Mouse (Mus musculus) spleen, adult 10 weeks (tissue): ENCODE data around the gene Nhp2. TPM values are rescaled to one million over a fixed set of nuclear protein-coding genes. Genes with fewer than 3 reads are reported as not detected.

ENCODE experiments used
- polyA plus RNA-seq: library from polyadenylated mRNA; stranded (reverse); fragments of 350-450 nt; fragmentation: Illumina TruSeq; extraction: RNeasy Lipid Tissue Mini Kit (QIAGEN cat#74804); gene quantifications from one replicate; pipeline ENCODE4 v1.2.3, GENCODE M21; 2015; ENCODE audit warnings: low replicate concordance; ENCODE audit not compliant: insufficient read depth

Nhp2 gene
- polyA plus RNA-seq = 26.0 TPM

DNA sequence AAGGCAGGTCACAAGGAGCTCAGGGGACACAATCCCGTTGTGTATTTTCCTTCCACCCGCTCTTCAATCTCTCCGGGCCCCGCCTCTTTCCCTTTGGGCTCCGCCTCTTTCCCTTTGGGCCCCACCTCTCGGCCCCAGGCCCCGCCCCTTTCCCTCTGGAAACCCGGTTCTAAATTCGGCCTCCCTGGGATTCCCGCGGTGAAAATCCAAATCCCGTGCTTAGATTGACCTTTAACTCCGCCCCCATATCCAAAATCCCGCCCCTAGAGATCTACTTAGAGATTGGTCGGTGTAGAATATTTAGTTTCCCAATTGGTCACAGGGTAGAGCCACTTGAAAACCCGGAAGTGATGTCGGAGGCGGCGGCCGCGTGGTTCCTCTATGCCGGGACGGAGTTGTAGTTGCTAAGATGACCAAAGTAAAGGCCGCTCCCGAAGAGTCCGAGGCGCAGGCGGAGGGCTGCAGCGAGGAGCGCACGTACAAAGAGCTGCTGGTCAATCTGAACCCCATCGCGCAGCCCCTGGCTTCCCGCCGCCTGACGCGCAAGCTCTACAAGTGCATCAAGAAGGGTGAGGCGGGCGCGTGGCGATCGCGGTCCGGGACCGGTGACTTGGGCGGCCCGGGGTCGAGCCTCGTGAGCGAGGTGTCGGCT is at the start of gene Nhp2:
Nhp2 (plus strand) TSS at position 327 of the 652 bp plus-strand sequence.

DNA sequence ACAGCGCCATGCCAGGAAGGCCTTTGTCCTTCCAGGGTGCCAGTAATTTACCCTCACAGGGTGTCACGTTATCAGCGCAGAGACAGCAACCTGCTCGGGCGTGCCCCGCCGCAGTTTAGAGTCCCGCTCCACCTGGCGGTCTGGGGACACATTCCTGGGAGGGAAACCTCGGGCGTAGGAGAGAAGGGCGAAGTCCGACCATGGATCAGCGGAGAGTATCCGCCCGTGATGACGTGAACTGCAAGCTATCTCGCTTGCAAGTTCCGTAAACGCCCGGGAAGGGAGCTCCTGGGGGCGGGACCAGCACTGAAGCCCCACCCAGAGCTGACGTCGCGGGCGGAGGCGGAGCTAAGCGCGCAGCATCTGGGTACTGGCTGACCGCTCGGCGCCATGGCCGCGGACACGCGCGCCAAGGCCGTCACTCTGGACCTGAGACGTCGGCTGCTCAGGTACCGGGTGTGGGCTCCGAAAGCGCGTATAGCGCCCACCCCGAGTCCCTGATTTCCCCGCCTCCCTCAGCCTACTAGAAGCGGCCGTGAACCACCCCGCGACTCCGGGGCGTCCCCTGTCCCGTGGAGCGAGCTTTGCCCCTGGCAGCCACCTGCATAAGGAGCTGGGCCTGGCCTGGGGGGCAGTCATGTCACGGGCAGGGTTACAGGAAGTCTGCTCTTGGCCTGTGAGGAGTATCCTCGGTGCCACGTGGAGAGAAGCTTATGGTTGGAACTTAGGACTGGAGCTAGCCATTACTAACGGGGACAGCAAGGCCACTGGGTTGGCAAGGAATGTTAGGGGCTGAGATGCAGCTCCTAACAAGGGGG is 34.9 kb upstream of the Nhp2 start, which contains the start of gene Phykpl:
Phykpl (plus strand) TSS at position 327 of the 818 bp plus-strand sequence.

DNA sequence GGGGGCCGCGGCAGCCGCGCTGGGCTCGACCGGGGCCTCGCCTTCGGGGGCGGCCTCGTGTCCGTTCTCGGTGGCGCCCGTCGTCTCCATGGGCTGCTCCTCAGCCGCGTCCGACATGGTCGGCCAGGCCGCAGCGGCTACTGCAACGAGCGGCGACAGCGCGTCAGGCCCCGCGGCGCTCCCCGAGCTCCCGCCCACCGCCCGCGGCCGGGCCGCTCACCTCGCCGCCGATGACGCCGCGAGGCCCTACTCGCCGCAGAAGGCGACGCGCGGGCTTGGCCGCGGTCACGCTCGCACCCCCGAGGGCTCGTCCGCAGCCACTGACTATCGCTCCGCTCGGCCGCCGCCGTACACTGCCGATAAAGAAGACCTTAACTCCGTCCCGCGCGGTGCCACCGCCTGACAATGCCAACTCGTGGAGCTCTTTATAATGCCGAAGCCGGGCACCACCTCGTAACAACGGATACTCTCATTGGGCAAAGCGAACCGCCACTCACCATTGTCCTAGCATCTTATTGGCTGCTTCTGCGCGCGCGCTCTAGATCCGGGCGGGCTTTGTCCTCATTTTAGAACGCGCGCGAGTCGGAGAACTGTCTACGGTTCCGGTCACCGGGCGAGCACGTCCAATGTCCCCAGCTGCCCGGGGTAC is 13.0 kb upstream of the Nhp2 start, which contains the start of gene Hnrnpab:
Hnrnpab (minus strand) TSS at position 401 of the 649 bp plus-strand sequence.

DNA sequence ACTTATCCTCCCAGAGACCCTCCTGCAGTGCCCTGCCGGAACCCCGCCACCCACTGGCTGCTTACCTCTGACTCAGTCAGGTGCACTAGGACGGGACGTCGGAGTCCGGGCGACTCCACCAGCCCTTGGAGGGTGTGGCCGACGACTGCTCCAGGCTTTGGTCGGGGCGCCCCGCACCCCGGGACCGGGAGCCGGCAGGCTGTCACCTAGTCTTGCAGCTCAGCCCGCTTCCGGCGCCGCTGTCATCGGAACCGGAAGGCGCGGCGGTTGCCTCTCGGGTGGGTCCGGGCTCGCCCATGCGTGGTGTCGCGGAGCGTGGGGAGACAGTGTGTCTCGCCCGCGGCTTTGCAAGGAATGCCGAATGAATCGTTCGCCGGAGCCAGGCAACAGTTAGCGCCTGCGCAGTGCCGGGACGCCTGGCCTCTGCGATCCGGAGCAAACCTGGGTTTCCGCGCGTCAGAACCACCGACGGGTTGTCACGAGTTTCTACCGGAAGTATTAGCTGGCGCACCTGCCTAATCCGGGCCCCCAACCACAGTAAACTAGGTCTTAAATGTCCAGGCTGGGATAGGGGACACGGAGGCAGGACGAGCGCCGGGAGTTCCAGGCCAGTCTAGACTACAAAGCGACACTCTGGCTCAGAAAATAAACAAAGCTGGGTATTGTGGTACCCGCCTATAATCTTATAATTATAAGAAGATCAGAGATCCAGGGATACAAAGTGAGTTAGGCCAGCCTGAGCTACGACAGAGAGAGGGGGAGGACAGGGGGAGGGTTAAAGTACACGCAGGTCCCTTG is 16.2 kb downstream of the Nhp2 start, which contains the start of gene Rmnd5b:
Rmnd5b (minus strand) TSS at position 372 of the 798 bp plus-strand sequence.

DNA sequence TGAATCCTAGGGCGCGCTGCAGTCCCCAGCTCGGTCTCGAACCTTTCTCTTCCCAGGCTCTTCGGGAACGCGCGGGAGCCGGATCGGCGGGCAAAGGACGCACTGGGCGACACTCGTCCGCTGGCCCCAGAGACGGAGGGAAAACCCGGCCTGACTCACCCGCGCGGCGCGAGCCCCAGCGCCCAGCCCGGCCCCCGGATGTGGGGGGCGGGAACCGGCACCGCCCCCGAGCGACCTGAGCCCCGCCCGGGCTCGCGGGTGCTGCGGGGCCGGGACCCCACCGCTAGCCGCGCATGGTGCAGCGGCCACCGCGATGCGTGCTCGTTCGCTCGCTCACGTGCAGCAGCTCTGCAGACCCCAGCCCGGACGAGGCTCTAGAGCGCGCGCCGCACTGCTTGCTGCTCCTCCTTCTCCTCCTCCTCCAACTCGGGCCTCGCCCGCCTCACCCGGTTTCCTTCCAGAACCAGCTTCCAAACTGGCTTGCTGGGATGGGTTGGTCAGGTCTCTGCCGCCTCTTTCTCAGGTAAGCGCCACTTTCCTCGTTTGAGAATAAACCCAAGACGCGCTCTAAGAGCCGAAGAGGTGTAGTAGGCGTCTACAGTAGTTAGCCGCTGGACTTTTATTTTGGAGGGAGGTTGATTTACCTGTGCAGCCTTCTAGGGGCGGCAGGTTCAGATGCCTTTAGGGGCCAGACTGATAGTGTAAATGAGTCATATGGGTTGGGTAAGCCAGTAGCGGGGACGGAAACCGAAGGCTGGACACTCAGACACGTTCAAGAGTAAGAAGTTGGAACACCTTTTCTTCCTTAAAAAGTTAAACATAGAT is 31.4 kb downstream of the Nhp2 start, which contains the start of the genes N4bp3 and D930048N14Rik:
N4bp3 (minus strand) TSS at position 152 of the 825 bp plus-strand sequence.
D930048N14Rik (plus strand) TSS at position 264 of the 825 bp plus-strand sequence.

Other genes with a start within 250 kb of the Nhp2 start
- 16.0 TPM for gene Phykpl, start 35.0 kb upstream of the Nhp2 start, polyA plus RNA-seq
- gene Hnrnpab, start 12.9 kb upstream of the Nhp2 start, polyA plus RNA-seq = 269 TPM
- gene Rmnd5b, start 16.2 kb downstream of the Nhp2 start, polyA plus RNA-seq = 30.4 TPM
- gene N4bp3, start 31.1 kb downstream of the Nhp2 start, polyA plus RNA-seq = 0.91 TPM
- gene D930048N14Rik, start 31.2 kb downstream of the Nhp2 start, polyA plus RNA-seq = 6.0 TPM
- 22.0 TPM for gene 0610009B22Rik, start 69.1 kb downstream of the Nhp2 start, polyA plus RNA-seq
- gene Sec24a, start 143.9 kb downstream of the Nhp2 start, polyA plus RNA-seq = 19.9 TPM
- gene Sar1b, start 144.0 kb downstream of the Nhp2 start, polyA plus RNA-seq = 65.2 TPM
- gene Jade2, start 237.9 kb downstream of the Nhp2 start, polyA plus RNA-seq = 21.3 TPM